Mouse (Mus musculus) spleen, postnatal 36 days (tissue): ENCODE results near the gene Tcp11x2.

Experiments used
- DNase-seq, 2 experiments: peaks; one replicate each; pipeline ENCODE4 v3.0.0; 2022; ENCODE audit warnings: low spot score in 2 of 2, mixed read lengths in 1 of 2

Gene Tcp11x2

DNA sequence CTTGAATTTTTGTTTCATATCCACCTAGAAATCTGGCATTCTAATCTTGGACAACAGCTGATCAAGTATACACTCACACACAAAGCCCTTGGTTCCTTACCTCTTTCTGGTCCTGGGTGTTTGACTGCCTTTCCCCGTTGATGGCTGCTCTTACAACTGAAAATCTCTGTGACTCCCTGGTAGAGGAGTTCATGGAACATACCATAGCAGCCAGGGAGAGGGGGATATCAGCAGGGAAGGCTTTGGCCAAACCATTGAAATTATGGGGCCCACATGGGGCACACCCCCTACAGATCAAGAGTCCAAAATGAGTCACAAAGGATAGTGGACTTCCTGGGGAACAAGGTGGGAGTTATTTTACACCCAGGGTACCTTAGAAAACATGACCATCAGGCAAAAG is at the start of gene Tcp11x2:
TSS of gene Tcp11x2 (minus strand) at position 158 of the 400 bp plus-strand sequence.
- DNase-seq: no peak

DNA sequence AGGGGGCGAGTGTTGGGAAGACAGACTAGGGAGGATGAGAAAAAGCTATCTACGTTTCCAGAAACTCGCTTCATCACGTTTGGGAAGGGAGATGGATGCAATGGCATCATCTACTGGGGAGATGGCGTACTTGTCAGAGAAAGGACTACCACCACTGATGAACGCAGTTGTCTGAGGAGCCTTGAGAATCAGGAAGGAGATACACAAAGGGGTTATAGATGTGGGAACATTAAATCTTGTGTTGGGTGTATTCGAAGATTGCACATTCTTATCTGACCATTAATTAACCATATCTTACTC is 49.4 kb upstream of the Tcp11x2 start:
- DNase-seq: no peak

DNA sequence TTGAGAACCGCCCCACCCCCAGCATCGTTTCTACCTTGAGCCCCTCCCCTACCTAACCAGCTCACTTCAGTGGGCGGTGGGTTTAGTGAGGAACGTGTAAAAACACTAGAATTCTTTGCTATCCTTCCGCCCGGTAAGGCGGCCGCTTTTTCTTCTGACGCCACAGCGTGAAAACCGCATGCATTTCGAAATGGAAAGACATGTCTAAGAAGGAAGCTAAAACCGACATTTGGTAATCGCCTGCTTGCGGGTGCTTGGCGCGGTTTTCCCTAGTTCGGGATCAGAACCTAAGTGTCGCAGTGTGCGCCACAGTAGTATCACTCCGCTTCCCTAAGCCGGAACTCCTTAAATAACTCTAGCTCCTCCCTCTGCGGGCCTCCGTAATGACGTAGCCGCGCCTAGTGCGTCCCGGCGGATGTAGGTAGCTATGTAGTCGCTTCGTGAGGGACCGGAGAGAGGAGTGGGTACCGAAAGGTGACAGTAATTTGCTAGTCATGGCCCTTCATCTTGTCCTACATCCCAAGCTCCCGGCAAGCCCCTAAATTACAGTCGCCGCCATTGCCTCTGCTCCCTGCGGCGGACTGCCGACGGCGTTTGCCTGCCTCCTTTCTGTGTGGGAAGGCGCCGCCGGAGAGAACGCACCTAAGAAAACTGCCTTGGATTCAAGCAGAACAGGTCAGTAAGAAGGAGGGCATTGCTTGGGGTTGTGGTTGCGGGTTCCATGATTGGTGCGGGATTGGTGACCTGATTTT is 48.9 kb upstream of the Tcp11x2 start, which contains the start of the genes Armcx5 and Gprasp1:
TSS of gene Armcx5 (plus strand) at position 430 of the 752 bp plus-strand sequence.
TSS of gene Gprasp1 (plus strand) at position 430 of the 752 bp plus-strand sequence.
- DNase-seq: peak; percentile 85 to 88

DNA sequence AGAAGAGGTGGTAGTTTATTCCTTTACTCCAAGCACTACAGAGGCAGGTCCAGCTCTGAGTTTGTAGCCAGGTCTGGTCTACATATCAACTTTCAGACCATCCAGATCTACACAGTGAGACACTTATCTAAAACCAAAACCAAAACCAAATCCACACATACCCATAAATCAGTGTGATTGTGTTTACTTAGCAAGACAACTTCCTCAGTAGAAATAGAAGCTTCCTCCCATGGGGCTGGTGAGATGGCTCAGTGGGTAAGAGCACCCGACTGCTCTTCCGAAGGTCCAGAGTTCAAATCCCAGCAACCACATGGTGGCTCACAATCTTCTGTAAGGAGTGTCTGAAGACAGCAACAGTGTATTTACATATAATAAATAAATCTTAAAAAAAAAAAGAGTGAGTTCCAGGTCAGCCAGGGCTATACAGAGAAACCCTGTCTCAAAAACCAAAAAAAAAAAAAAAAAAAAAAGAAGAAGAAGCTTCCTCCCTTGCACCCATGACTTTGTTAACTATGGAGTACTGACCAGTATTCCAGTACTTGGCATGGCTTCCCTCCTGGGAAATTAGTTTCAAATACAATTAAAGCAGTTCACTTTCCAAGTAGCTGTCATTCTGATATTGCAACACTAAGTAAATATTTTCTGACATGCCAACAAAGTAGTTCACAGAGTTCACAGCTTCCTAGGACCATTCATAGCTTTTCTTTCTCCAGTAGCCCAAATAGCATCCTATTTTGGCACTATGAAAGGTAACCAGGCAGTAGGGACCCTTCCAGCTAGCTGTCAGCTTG is 45.3 kb upstream of the Tcp11x2 start:
- DNase-seq: peak in 1 of 2 experiments; percentile 30

DNA sequence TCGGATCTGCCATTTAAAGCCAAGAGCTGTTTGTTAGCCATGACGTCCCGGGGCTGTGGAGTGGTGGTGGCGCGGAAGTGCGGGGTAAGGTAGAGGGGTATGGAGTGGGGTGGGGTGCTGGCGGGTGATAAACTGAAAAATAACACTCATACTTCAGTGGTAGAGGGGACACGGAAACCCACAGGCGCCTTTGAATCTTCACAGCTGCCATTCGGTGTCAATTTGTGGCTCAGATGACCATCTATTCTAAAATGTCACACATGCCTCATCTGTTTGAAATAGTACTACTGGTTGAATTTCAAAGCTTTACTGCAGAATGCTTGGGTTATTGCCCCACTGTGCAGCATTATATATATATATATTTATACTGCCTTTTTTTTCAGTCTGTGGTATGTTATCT is 31.6 kb upstream of the Tcp11x2 start, which contains the start of gene Tmsb15a:
TSS of gene Tmsb15a (minus strand) at position 101 of the 400 bp plus-strand sequence.
- DNase-seq: no peak

DNA sequence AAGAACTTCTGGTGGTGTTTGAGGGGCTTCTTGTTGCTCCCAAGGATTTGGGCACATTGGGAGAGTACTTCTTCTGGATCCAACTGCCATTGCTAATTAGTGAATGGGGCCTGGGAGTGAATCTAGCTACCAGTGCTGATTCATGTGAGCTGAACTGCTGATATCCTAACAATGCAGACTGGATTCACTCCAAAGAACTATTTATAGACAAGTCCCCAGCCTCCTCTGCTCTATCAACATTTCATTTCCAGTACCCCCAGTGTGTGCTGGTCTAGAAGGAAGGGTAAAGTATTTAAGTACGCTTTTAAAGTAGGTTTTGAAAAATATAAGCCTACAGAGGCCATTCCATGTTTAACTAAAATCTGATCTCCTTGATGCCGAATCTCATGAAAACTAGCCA is 19.3 kb upstream of the Tcp11x2 start:
- DNase-seq: no peak

DNA sequence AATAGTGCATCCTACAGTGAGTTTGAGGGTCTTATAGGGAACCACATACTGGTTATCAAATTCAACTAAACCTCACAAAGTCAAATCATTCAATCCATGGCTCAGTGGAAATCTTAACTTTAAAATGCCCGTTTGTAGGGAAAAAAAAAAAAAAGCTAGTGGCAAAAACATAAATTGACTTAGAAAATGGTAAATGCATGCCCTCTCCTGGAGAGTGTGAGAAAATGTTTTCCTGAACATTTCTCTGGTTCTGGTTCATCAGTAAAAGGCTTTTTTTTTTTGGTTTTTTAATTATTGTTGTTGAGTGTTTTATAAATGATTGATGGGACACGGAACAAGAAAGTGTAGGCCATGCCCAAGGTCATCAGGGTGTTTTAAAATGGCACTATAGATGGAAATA is 10.8 kb upstream of the Tcp11x2 start:
- no peak for DNase-seq

DNA sequence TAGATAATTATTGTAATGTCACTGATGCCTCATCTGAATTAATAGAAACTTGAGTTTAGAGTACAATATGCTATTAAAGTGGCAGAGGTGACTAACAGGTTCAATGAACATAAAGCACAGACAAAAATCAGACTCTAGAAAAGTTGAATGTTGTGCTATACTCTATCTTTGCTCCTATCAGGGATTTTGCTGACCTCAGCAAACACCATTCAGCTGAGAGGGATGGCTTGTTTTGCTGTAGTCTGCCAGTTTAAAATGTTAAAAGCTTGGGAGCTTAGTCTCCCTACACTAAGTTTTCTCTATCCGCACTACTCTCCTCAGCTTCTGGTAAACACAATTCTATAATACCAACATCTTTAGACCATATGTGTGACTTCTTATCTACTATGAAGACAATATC is 9.5 kb upstream of the Tcp11x2 start:
- no peak for DNase-seq

DNA sequence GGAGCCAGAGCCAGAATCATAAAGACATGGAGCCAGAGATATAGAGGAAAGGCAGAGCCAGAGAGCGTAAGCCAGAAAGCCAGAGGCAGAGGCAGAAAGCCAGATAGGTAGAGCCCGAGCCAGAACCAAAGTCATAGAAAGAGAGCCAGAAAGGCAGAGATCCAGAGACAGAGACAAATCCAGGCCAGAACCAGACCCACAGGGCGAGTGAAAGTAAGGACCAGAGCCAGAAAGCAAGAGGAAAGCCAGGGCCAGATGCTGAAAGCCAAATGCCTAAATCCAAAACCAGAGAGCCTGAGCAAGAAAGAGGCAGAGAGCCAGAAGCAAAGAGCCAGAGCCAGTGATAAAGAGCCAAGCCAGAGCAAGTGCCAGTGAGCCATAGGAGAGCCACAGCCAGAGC is 5.8 kb downstream of the Tcp11x2 start:
- no peak for DNase-seq

DNA sequence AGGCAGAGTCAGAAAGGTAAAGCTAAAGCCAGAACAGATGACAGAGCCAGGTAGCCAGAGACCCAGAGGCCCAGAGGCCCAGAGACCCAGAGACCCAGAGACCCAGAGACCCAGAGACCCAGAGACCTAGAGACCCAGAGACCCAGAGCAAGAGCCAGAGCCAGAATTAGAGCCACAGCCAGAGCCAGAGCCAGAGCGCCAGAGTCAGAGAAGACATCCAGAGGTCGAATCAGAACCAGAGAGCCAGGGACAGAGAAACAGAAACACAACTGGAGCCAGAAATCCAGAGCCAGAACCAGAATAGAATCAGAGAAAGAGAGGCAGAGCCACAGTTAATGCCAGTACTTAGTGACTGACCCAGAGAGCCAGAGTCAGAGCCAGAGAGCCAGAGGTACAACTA is 11.7 kb downstream of the Tcp11x2 start:
- DNase-seq: no peak

DNA sequence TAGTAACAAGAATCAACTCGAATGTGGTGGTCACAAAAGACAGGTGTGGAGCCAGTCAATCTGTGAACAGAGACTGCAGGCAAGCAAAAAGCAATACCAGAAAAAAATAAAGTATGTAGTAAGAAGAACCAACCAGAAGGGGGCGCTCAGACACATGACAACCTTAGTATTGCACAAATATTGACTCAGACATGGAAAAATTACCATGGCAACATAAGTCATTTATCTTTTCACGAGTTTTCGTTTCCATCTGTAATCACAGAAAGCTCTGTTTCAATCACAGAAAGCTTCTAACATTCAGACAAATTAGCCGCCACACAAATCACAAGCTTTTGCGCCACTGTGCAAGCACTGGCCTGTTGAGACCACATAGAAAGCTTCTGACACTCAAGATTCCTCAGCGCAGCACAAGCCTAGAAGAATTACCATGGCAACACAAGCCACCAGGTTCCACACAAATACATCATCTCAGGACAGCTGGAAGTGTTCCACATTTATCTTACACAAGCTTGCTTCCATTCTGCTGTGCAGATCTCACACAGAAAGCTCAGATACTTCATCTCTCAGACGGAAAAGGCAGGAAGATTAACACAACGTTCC is 41.3 kb downstream of the Tcp11x2 start:
- DNase-seq: no peak

DNA sequence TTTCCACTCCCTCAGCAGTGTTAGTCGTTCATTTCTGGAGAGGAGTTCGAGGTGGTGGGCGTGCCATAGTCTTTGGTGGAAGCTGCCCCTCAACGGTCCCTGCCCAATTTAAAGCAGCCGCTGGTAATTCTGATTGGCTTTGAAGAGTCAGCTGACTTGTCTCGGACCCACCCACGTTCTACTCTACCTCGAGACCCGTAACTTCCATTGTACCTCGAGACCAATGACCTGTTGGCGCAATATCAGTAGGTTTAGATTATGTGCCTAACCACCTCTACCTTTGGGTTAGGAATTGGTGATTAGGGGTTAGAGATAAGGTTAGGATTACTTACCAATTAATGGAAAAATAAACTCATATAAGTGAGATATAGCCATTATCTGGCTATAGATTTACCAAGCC is 66.0 kb downstream of the Tcp11x2 start, which contains the start of gene Prame:
TSS of gene Prame (minus strand) at position 101 of the 400 bp plus-strand sequence.
- no peak for DNase-seq
